In genomic region chr2:166522612-166523120, GRCm38 (mm10) we compare ENCODE assay signal across 13 mouse cellular contexts.
DNase-seq lines count a peak whose midpoint lies in the region; ATAC-seq and TF ChIP-seq lines count a peak whose summit lies in the region.
"Had no signal": no experiment of that assay in that cellular context is flagged by ENCODE, and none has a peak within 500 bp of the region (broad histone marks: within the 10 kb centered on the region; RNA-seq: fewer than 3 reads in every experiment).

No protein-coding gene starts in this region.

- 72% methylated on average over 15 of the region's 15 CpGs for WGBS in forebrain, embryonic 15.5 days
- WGBS in forebrain, embryonic 16.5 days: 70% methylated on average over 15 of the region's 15 CpGs
- 78% methylated on average over 15 of the region's 15 CpGs for WGBS in kidney, embryonic 15.5 days
- 87% methylated on average over 15 of the region's 15 CpGs for WGBS in embryonic facial prominence, embryonic 14.5 days
- WGBS in midbrain, postnatal 0 days: 72% methylated on average over 15 of the region's 15 CpGs

- no peak overlapping the region for H3K9ac ChIP-seq in forebrain, embryonic 15.5 days (replicated peaks)
- H3K9ac ChIP-seq in forebrain, embryonic 16.5 days (replicated peaks; ENCODE audit: low read depth, low read length): no peak overlapping the region
- no peak overlapping the region for H3K9ac ChIP-seq in kidney, embryonic 15.5 days
- H3K9ac ChIP-seq in embryonic facial prominence, embryonic 14.5 days (ENCODE audit: low read depth, low read length): 0 out of 2 replicates have a peak overlapping the region, but pooled peaks have one; percentile 19
- no peak overlapping the region for H3K9ac ChIP-seq in midbrain, postnatal 0 days (replicated peaks; ENCODE audit: low read length, poor library complexity, severe bottlenecking)
- H3K9ac ChIP-seq: neural tube, embryonic 12.5 days had no signal

- no peak for DNase-seq in kidney, adult 8-10 months
- DNase-seq in embryonic facial prominence, embryonic 14.5 days (ENCODE audit: low spot score): no peak
- peak; percentile 38 for DNase-seq in midbrain, postnatal 0 days (ENCODE audit: low spot score)
- no peak for DNase-seq in urinary bladder, postnatal 36 days (ENCODE audit: low spot score in 2 of 2)
- no peak for DNase-seq in thymus, postnatal 36 days
- DNase-seq: cerebellum, postnatal 25 days; gastrocnemius, postnatal 14 days; kidney, adult 9 months had no signal

- H3K36me3 ChIP-seq in forebrain, embryonic 15.5 days: no peaks in the 10 kb centered on the region
- H3K36me3 ChIP-seq in forebrain, embryonic 16.5 days (ENCODE audit: control insufficient read depth, insufficient read depth): no peaks in the 10 kb centered on the region
- H3K36me3 ChIP-seq in kidney, embryonic 15.5 days: no peaks in the 10 kb centered on the region
- H3K36me3 ChIP-seq in embryonic facial prominence, embryonic 14.5 days (ENCODE audit: control insufficient read depth, insufficient read depth, low read length): no peaks in the 10 kb centered on the region
- H3K36me3 ChIP-seq in midbrain, postnatal 0 days (ENCODE audit: insufficient read depth, low read length): no peaks in the 10 kb centered on the region
- H3K36me3 ChIP-seq: neural tube, embryonic 12.5 days had no signal

- peaks cover 42% of the 10 kb centered on the region; the same call in 1 of the 2 replicates for H3K27me3 ChIP-seq in forebrain, embryonic 15.5 days
- H3K27me3 ChIP-seq in forebrain, embryonic 16.5 days (replicated peaks; ENCODE audit: control insufficient read depth, insufficient read depth, low read length): peaks cover 30% of the 10 kb centered on the region
- H3K27me3 ChIP-seq in kidney, embryonic 15.5 days: no peaks in the 10 kb centered on the region
- no peaks in the 10 kb centered on the region for H3K27me3 ChIP-seq in embryonic facial prominence, embryonic 14.5 days (replicated peaks; ENCODE audit: control insufficient read depth, insufficient read depth, low read length)
- no peaks in the 10 kb centered on the region for H3K27me3 ChIP-seq in midbrain, postnatal 0 days (ENCODE audit: insufficient read depth, low read length)

- ATAC-seq in forebrain, embryonic 15.5 days (replicated peaks): no peak
- no peak for ATAC-seq in forebrain, embryonic 16.5 days
- ATAC-seq in kidney, embryonic 15.5 days (replicated peaks; ENCODE audit: low FRiP score): no peak
- ATAC-seq in embryonic facial prominence, embryonic 14.5 days (ENCODE audit: low read depth): no peak
- no peak for ATAC-seq in midbrain, postnatal 0 days (ENCODE audit: low FRiP score)
- ATAC-seq: activated CD4-positive, CD25-positive, alpha-beta regulatory T cell, adult 4 months had no signal

- H3K4me3 ChIP-seq in forebrain, embryonic 15.5 days: no peak overlapping the region
- H3K4me3 ChIP-seq in forebrain, embryonic 16.5 days (replicated peaks; ENCODE audit: low read length): no peak overlapping the region
- H3K4me3 ChIP-seq in kidney, embryonic 15.5 days (replicated peaks): no peak overlapping the region
- H3K4me3 ChIP-seq in embryonic facial prominence, embryonic 14.5 days (ENCODE audit: low read depth, low read length): no peak overlapping the region
- H3K4me3 ChIP-seq in midbrain, postnatal 0 days (ENCODE audit: low read depth, low read length): no peak overlapping the region
- H3K4me3 ChIP-seq: neural tube, embryonic 12.5 days had no signal

- TF ChIP-seq CTCF in midbrain, postnatal 0 days (IDR thresholded peaks at IDR 0.05): no peak

- H3K4me2 ChIP-seq in forebrain, embryonic 15.5 days (replicated peaks): peak overlapping the region; percentile 3; the same call in 1 of the 2 replicates
- H3K4me2 ChIP-seq in forebrain, embryonic 16.5 days (ENCODE audit: low read length): no peak overlapping the region
- H3K4me2 ChIP-seq in kidney, embryonic 15.5 days: no peak overlapping the region
- no peak overlapping the region for H3K4me2 ChIP-seq in embryonic facial prominence, embryonic 14.5 days (ENCODE audit: low read depth, low read length)
- H3K4me2 ChIP-seq in midbrain, postnatal 0 days (ENCODE audit: low read depth, low read length, poor library complexity, severe bottlenecking): no peak overlapping the region
- H3K4me2 ChIP-seq: neural tube, embryonic 12.5 days had no signal

- peaks cover 20% of the 10 kb centered on the region for H3K4me1 ChIP-seq in forebrain, embryonic 15.5 days
- peaks cover 13% of the 10 kb centered on the region for H3K4me1 ChIP-seq in forebrain, embryonic 16.5 days (replicated peaks; ENCODE audit: control insufficient read depth, insufficient read depth, low read length)
- peaks cover 32% of the 10 kb centered on the region for H3K4me1 ChIP-seq in kidney, embryonic 15.5 days
- peaks cover 13% of the 10 kb centered on the region for H3K4me1 ChIP-seq in embryonic facial prominence, embryonic 14.5 days (ENCODE audit: control insufficient read depth, insufficient read depth, low read length)
- H3K4me1 ChIP-seq in midbrain, postnatal 0 days (ENCODE audit: insufficient read depth, low read length): peaks cover 6% of the 10 kb centered on the region; the same call in 1 of the 2 replicates

- H3K27ac ChIP-seq in forebrain, embryonic 15.5 days (replicated peaks): no peak overlapping the region
- no peak overlapping the region for H3K27ac ChIP-seq in forebrain, embryonic 16.5 days (ENCODE audit: low read length)
- peak overlapping the region; percentile 55; the same call in 1 of the 2 replicates for H3K27ac ChIP-seq in kidney, embryonic 15.5 days
- no peak overlapping the region; the same call in 1 of the 2 replicates for H3K27ac ChIP-seq in embryonic facial prominence, embryonic 14.5 days (replicated peaks; ENCODE audit: low read depth, low read length)
- peak overlapping the region; percentile 63 for H3K27ac ChIP-seq in midbrain, postnatal 0 days (ENCODE audit: low read depth, low read length)

- no peaks in the 10 kb centered on the region for H3K9me3 ChIP-seq in forebrain, embryonic 15.5 days
- 0 out of 2 replicates have a peak, but pooled peaks cover 3% of the 10 kb centered on the region for H3K9me3 ChIP-seq in forebrain, embryonic 16.5 days (ENCODE audit: control insufficient read depth, low read length)
- no peaks in the 10 kb centered on the region for H3K9me3 ChIP-seq in kidney, embryonic 15.5 days (replicated peaks)
- H3K9me3 ChIP-seq in embryonic facial prominence, embryonic 14.5 days (ENCODE audit: control insufficient read depth, low read length): no peaks in the 10 kb centered on the region
- no peaks in the 10 kb centered on the region for H3K9me3 ChIP-seq in midbrain, postnatal 0 days (ENCODE audit: low read length)
- H3K9me3 ChIP-seq: neural tube, embryonic 12.5 days had no signal

Comparison
In these comparisons a context has a peak if more than half of its experiments do, and no peak if none do; other contexts are left out.
1. H3K27ac ChIP-seq: peak in kidney, embryonic 15.5 days (single experiment) and midbrain, postnatal 0 days (single experiment); none in forebrain, embryonic 15.5 days (single experiment), forebrain, embryonic 16.5 days (single experiment) and embryonic facial prominence, embryonic 14.5 days (single experiment).